Mouse (Mus musculus): ENCODE measurements around the gene Tdrd1.

GRCm38 (mm10) chr19:56892586-56892985 lies 66.6 kb downstream of the Tdrd1 start:
- no peak for TF ChIP-seq CTCF (IDR thresholded peaks at IDR 0.05; ENCODE audit: low read depth, low read length)
- no peak for TF ChIP-seq POLR2A (IDR thresholded peaks at IDR 0.05; ENCODE audit: extremely low read depth, insufficient read depth, low read length)

All from liver, adult 2 months (tissue).